Mouse (Mus musculus) intestine, embryonic 15.5 days (tissue): ENCODE measurements around the gene Coq9. TPM values are rescaled to one million over a fixed set of nuclear protein-coding genes. Genes with fewer than 3 reads are reported as not detected.

Experiments used
- ATAC-seq: fragments of 200-750 bp; cut with Nextera tagmentation; 2 replicates; pipeline ENCODE4 v1.8.0; 2017; ENCODE audit warnings: moderate TSS enrichment, moderate library complexity
- H3K27ac ChIP-seq: fragments of 300-500 bp; sonication (generic); 2 replicates; pipeline ENCODE4 v1.5.1; 2015; ENCODE audit warnings: mild to moderate bottlenecking, inconsistent platforms
- H3K27me3 ChIP-seq: fragments of 300-500 bp; sonication (generic); replicated peaks from 2 replicates; pipeline ENCODE4 v1.6.1; 2015; ENCODE audit warnings: inconsistent platforms
- H3K36me3 ChIP-seq: fragments of 300-500 bp; sonication (generic); 2 replicates; pipeline ENCODE4 v1.6.1; 2015; ENCODE audit warnings: inconsistent platforms
- H3K4me1 ChIP-seq: fragments of 300-500 bp; sonication (generic); replicated peaks from 2 replicates; pipeline ENCODE4 v1.6.1; 2015; ENCODE audit warnings: inconsistent platforms
- H3K4me2 ChIP-seq: fragments of 300-500 bp; sonication (generic); replicated peaks from 2 replicates; pipeline ENCODE4 v1.6.1; 2015; ENCODE audit warnings: mild to moderate bottlenecking, inconsistent platforms
- H3K4me3 ChIP-seq: fragments of 300-500 bp; sonication (generic); replicated peaks from 2 replicates; pipeline ENCODE4 v1.5.1; 2015; ENCODE audit warnings: inconsistent platforms
- H3K9ac ChIP-seq: fragments of 300-500 bp; sonication (generic); 2 replicates; pipeline ENCODE4 v1.6.1; 2015; ENCODE audit warnings: inconsistent platforms
- H3K9me3 ChIP-seq: fragments of 300-500 bp; sonication (generic); 2 replicates; pipeline ENCODE4 v1.6.1; 2016; ENCODE audit warnings: inconsistent platforms
- WGBS: fragments of 180-500 bp; shearing (Covaris S2); methylation state at CpG from one replicate; pipeline ENCODE4 v1.1.7; 2015; 5-methylcytosine and 5-hydroxymethylcytosine counted together
- polyA plus RNA-seq: library from polyadenylated mRNA; unstranded; fragments of >200 nt; fragmentation: Nextera tagmentation; extraction: Ambion mirVana; gene quantifications from 2 replicates; pipeline ENCODE4 v1.2.1, GENCODE M21; 2015

The Coq9 gene
- 97.5 and 110 TPM in 2 replicates for polyA plus RNA-seq

- under 1% methylated on average over 82 of the region's 82 CpGs for WGBS
- peak within 1 kb of the TSS; percentile 92 for H3K27ac ChIP-seq
- H3K4me1 ChIP-seq = peaks cover 12% of the 10 kb centered on the region
- peak within 1 kb of the TSS; percentile 98 for H3K9ac ChIP-seq
- peak within 1 kb of the TSS; percentile 86 for H3K4me2 ChIP-seq
- no peaks in the 10 kb centered on the region for H3K36me3 ChIP-seq
- H3K27me3 ChIP-seq = no peaks in the 10 kb centered on the region
- no peaks in the 10 kb centered on the region for H3K9me3 ChIP-seq
- peak; percentile 98 for ATAC-seq
- H3K4me3 ChIP-seq = peak within 1 kb of the TSS; percentile 98
Measured at GRCm38 (mm10) chr8:94837662-94838574, at the start of gene Coq9, which contains the start of gene Ciapin1. TSS of gene Coq9 (plus strand) at chr8:94838321. TSS of gene Ciapin1 (minus strand) at chr8:94838358.

- Histone ChIP-seq H3K4me1 (peaks cover 8% of the 10 kb centered on the region), H3K9me3 (no peaks in the 10 kb centered on the region), H3K27ac (no peak overlapping the region), H3K4me3 (no peak overlapping the region), H3K27me3 (no peaks in the 10 kb centered on the region), H3K4me2 (no peak overlapping the region), H3K36me3 (no peaks in the 10 kb centered on the region), H3K9ac (no peak overlapping the region)
- no peak for ATAC-seq
- WGBS = 74% methylated on average over 10 of the region's 10 CpGs
Measured at GRCm38 (mm10) chr8:94789256-94789955, 48.7 kb upstream of the Coq9 start.

GRCm38 (mm10) chr8:94794368-94794767 is 43.8 kb upstream of the Coq9 start:
- WGBS = 92% methylated on average over 4 of the region's 4 CpGs
- no peak for ATAC-seq
- no peak overlapping the region for H3K27ac ChIP-seq
- H3K36me3 ChIP-seq = no peaks in the 10 kb centered on the region
- H3K4me3 ChIP-seq = no peak overlapping the region
- no peak overlapping the region for H3K4me2 ChIP-seq
- no peaks in the 10 kb centered on the region for H3K27me3 ChIP-seq
- H3K9me3 ChIP-seq = no peaks in the 10 kb centered on the region
- no peak overlapping the region for H3K9ac ChIP-seq
- no peaks in the 10 kb centered on the region for H3K4me1 ChIP-seq

- Histone ChIP-seq H3K27me3 (no peaks in the 10 kb centered on the region), H3K4me1 (no peaks in the 10 kb centered on the region), H3K4me3 (no peak overlapping the region), H3K36me3 (no peaks in the 10 kb centered on the region), H3K27ac (no peak overlapping the region), H3K4me2 (no peak overlapping the region), H3K9ac (no peak overlapping the region), H3K9me3 (no peaks in the 10 kb centered on the region)
- 94% methylated on average over 2 of the region's 2 CpGs for WGBS
- ATAC-seq = no peak
Measured at GRCm38 (mm10) chr8:94794782-94795181, 43.3 kb upstream of the Coq9 start.

- H3K4me3 ChIP-seq = no peak overlapping the region
- no peaks in the 10 kb centered on the region for H3K9me3 ChIP-seq
- no peak for ATAC-seq
- no peak overlapping the region for H3K27ac ChIP-seq
- WGBS = 61% methylated on average over 7 of the region's 7 CpGs
- H3K36me3 ChIP-seq = no peaks in the 10 kb centered on the region
- H3K27me3 ChIP-seq = no peaks in the 10 kb centered on the region
- H3K9ac ChIP-seq = no peak overlapping the region
- no peak overlapping the region for H3K4me2 ChIP-seq
- 0 out of 2 replicates have a peak, but pooled peaks cover 2% of the 10 kb centered on the region for H3K4me1 ChIP-seq
Measured at GRCm38 (mm10) chr8:94800278-94800968, 37.7 kb upstream of the Coq9 start.

- H3K4me2 ChIP-seq = peak overlapping the region; percentile 37; the same call in 1 of the 2 replicates
- H3K27me3 ChIP-seq = no peaks in the 10 kb centered on the region
- no peaks in the 10 kb centered on the region for H3K9me3 ChIP-seq
- no peak overlapping the region for H3K9ac ChIP-seq
- H3K27ac ChIP-seq = no peak overlapping the region
- no peaks in the 10 kb centered on the region for H3K36me3 ChIP-seq
- H3K4me3 ChIP-seq = no peak overlapping the region
- no peak for ATAC-seq
- 0 out of 2 replicates have a peak, but pooled peaks cover 2% of the 10 kb centered on the region for H3K4me1 ChIP-seq
- 42% methylated on average over 14 of the region's 14 CpGs for WGBS
Measured at GRCm38 (mm10) chr8:94801293-94802095, 36.6 kb upstream of the Coq9 start.

- no peaks in the 10 kb centered on the region for H3K27me3 ChIP-seq
- ATAC-seq = 0 out of 2 replicates have a peak, but pooled peaks have one; percentile 4
- H3K9ac ChIP-seq = no peak overlapping the region
- H3K9me3 ChIP-seq = no peaks in the 10 kb centered on the region
- no peaks in the 10 kb centered on the region for H3K36me3 ChIP-seq
- 55% methylated on average over 4 of the region's 4 CpGs for WGBS
- no peak overlapping the region for H3K4me2 ChIP-seq
- H3K4me1 ChIP-seq = 0 out of 2 replicates have a peak, but pooled peaks cover 2% of the 10 kb centered on the region
- no peak overlapping the region for H3K4me3 ChIP-seq
- H3K27ac ChIP-seq = no peak overlapping the region
Measured at GRCm38 (mm10) chr8:94802375-94802774, 35.7 kb upstream of the Coq9 start.

- Histone ChIP-seq H3K27me3 (no peaks in the 10 kb centered on the region), H3K27ac (no peak overlapping the region), H3K9ac (no peak overlapping the region), H3K4me1 (0 out of 2 replicates have a peak, but pooled peaks cover 2% of the 10 kb centered on the region), H3K4me2 (no peak overlapping the region), H3K9me3 (no peaks in the 10 kb centered on the region), H3K4me3 (no peak overlapping the region), H3K36me3 (no peaks in the 10 kb centered on the region)
- 73% methylated on average over 6 of the region's 6 CpGs for WGBS
- ATAC-seq = no peak
Measured at GRCm38 (mm10) chr8:94803551-94803950, 34.6 kb upstream of the Coq9 start.

- 0 out of 2 replicates have a peak, but pooled peaks cover 2% of the 10 kb centered on the region for H3K4me1 ChIP-seq
- no peaks in the 10 kb centered on the region for H3K9me3 ChIP-seq
- no peak overlapping the region for H3K9ac ChIP-seq
- H3K4me3 ChIP-seq = no peak overlapping the region
- WGBS = 63% methylated on average over 10 of the region's 10 CpGs
- no peak overlapping the region for H3K4me2 ChIP-seq
- no peak for ATAC-seq
- H3K27ac ChIP-seq = no peak overlapping the region
- H3K36me3 ChIP-seq = no peaks in the 10 kb centered on the region
- H3K27me3 ChIP-seq = no peaks in the 10 kb centered on the region
Measured at GRCm38 (mm10) chr8:94804546-94805340, 33.4 kb upstream of the Coq9 start.

- Histone ChIP-seq H3K9me3 (no peaks in the 10 kb centered on the region), H3K4me3 (no peak overlapping the region), H3K36me3 (no peaks in the 10 kb centered on the region), H3K4me1 (0 out of 2 replicates have a peak, but pooled peaks cover 2% of the 10 kb centered on the region), H3K27me3 (no peaks in the 10 kb centered on the region), H3K9ac (no peak overlapping the region), H3K27ac (no peak overlapping the region), H3K4me2 (no peak overlapping the region)
- no peak for ATAC-seq
- WGBS = 84% methylated on average over 4 of the region's 4 CpGs
Measured at GRCm38 (mm10) chr8:94805811-94806210, 32.3 kb upstream of the Coq9 start.

GRCm38 (mm10) chr8:94807506-94807905 is 30.6 kb upstream of the Coq9 start:
- Histone ChIP-seq H3K9ac (no peak overlapping the region), H3K36me3 (no peaks in the 10 kb centered on the region), H3K9me3 (no peaks in the 10 kb centered on the region), H3K27ac (no peak overlapping the region), H3K4me3 (no peak overlapping the region), H3K4me2 (no peak overlapping the region), H3K27me3 (no peaks in the 10 kb centered on the region), H3K4me1 (no peaks in the 10 kb centered on the region)
- no peak for ATAC-seq
- 64% methylated on average over 7 of the region's 7 CpGs for WGBS
